Comparison of ENCODE assay signal across 17 mouse cellular contexts in genomic region chr8:88357946-88358345, GRCm38 (mm10). TPM values are rescaled to one million over a fixed set of nuclear protein-coding genes. Genes with fewer than 3 reads are reported as not detected.
DNase-seq lines count a peak whose midpoint lies in the region; ATAC-seq and TF ChIP-seq lines count a peak whose summit lies in the region.
"Had no signal": no experiment of that assay in that cellular context is flagged by ENCODE, and none has a peak within 500 bp of the region (broad histone marks: within the 10 kb centered on the region; RNA-seq: fewer than 3 reads in every experiment).

No protein-coding gene starts in this region.

- H3K36me3 ChIP-seq in embryonic facial prominence, embryonic 11.5 days (replicated peaks; ENCODE audit: control insufficient read depth, insufficient read depth, low read depth, low read length): peaks cover 5% of the 10 kb centered on the region
- H3K36me3 ChIP-seq in embryonic facial prominence, embryonic 10.5 days (replicated peaks): peaks cover 69% of the 10 kb centered on the region
- peaks cover 19% of the 10 kb centered on the region for H3K36me3 ChIP-seq in stomach, postnatal 0 days (ENCODE audit: control insufficient read depth, insufficient read depth, low read length)

- no peak overlapping the region for H3K27ac ChIP-seq in embryonic facial prominence, embryonic 11.5 days (replicated peaks; ENCODE audit: low read depth, low read length)
- H3K27ac ChIP-seq in embryonic facial prominence, embryonic 10.5 days (replicated peaks): no peak overlapping the region
- no peak overlapping the region for H3K27ac ChIP-seq in left cerebral cortex, adult 2 months
- no peak overlapping the region for H3K27ac ChIP-seq in stomach, postnatal 0 days (replicated peaks)
- H3K27ac ChIP-seq: heart, embryonic 13.5 days; hindbrain, embryonic 12.5 days; lung, embryonic 15.5 days; midbrain, embryonic 13.5 days; neural tube, embryonic 13.5 days had no signal

- no peak overlapping the region for H3K4me2 ChIP-seq in embryonic facial prominence, embryonic 11.5 days (ENCODE audit: low read depth, low read length)
- no peak overlapping the region for H3K4me2 ChIP-seq in stomach, postnatal 0 days (replicated peaks; ENCODE audit: low read depth)
- H3K4me2 ChIP-seq: heart, embryonic 13.5 days; hindbrain, embryonic 12.5 days; lung, embryonic 15.5 days; midbrain, embryonic 13.5 days; neural tube, embryonic 13.5 days had no signal

- H3K4me1 ChIP-seq in embryonic facial prominence, embryonic 11.5 days (ENCODE audit: control insufficient read depth, insufficient read depth, low read length): no peaks in the 10 kb centered on the region; the same call in 1 of the 2 replicates
- peaks cover 18% of the 10 kb centered on the region for H3K4me1 ChIP-seq in embryonic facial prominence, embryonic 10.5 days
- H3K4me1 ChIP-seq in stomach, postnatal 0 days (replicated peaks; ENCODE audit: control insufficient read depth, insufficient read depth): no peaks in the 10 kb centered on the region

- no peaks in the 10 kb centered on the region for H3K9me3 ChIP-seq in embryonic facial prominence, embryonic 11.5 days (replicated peaks; ENCODE audit: control insufficient read depth, low read length)
- peaks cover 5% of the 10 kb centered on the region; the same call in 1 of the 2 replicates for H3K9me3 ChIP-seq in embryonic facial prominence, embryonic 10.5 days
- H3K9me3 ChIP-seq in stomach, postnatal 0 days (ENCODE audit: control insufficient read depth, low read length): no peaks in the 10 kb centered on the region
- H3K9me3 ChIP-seq: heart, embryonic 13.5 days; hindbrain, embryonic 12.5 days; lung, embryonic 15.5 days; midbrain, embryonic 13.5 days; neural tube, embryonic 13.5 days had no signal

- no peak overlapping the region for H3K4me3 ChIP-seq in embryonic facial prominence, embryonic 11.5 days (ENCODE audit: low read depth, low read length)
- no peak overlapping the region for H3K4me3 ChIP-seq in embryonic facial prominence, embryonic 10.5 days
- H3K4me3 ChIP-seq in left cerebral cortex, adult 2 months: no peak overlapping the region
- H3K4me3 ChIP-seq in stomach, postnatal 0 days (ENCODE audit: low read depth, low read length): no peak overlapping the region
- H3K4me3 ChIP-seq: heart, embryonic 13.5 days; hindbrain, embryonic 12.5 days; lung, embryonic 15.5 days; midbrain, embryonic 13.5 days; neural tube, embryonic 13.5 days had no signal

- H3K27me3 ChIP-seq in embryonic facial prominence, embryonic 11.5 days (ENCODE audit: control insufficient read depth, insufficient read depth, low read length): no peaks in the 10 kb centered on the region
- no peaks in the 10 kb centered on the region for H3K27me3 ChIP-seq in embryonic facial prominence, embryonic 10.5 days (replicated peaks; ENCODE audit: low read depth, poor library complexity, severe bottlenecking)
- no peaks in the 10 kb centered on the region for H3K27me3 ChIP-seq in stomach, postnatal 0 days (ENCODE audit: control insufficient read depth, insufficient read depth, low read length)
- H3K27me3 ChIP-seq: heart, embryonic 13.5 days; hindbrain, embryonic 12.5 days; lung, embryonic 15.5 days; midbrain, embryonic 13.5 days; neural tube, embryonic 13.5 days had no signal

- no peak for TF ChIP-seq EP300 in stomach, postnatal 0 days (optimal IDR thresholded peaks at IDR 0.05)

- no peak for ATAC-seq in embryonic facial prominence, embryonic 11.5 days (replicated peaks; ENCODE audit: insufficient number of reproducible peaks, low FRiP score, low TSS enrichment, low read depth)
- no peak for ATAC-seq in stomach, postnatal 0 days (ENCODE audit: low FRiP score, low TSS enrichment)
- ATAC-seq: midbrain, embryonic 13.5 days had no signal

- TF ChIP-seq CTCF in left cerebral cortex, adult 2 months (IDR thresholded peaks at IDR 0.05): peak; percentile 66
- TF ChIP-seq CTCF in stomach, postnatal 0 days (IDR thresholded peaks at IDR 0.05; ENCODE audit: low read depth): peak; percentile 70

- WGBS in embryonic facial prominence, embryonic 11.5 days: 88% methylated on average over 5 of the region's 5 CpGs
- 90% methylated on average over 5 of the region's 5 CpGs for WGBS in embryonic facial prominence, embryonic 10.5 days
- whole genome bisulfite sequencing in stomach, postnatal 0 days: 72% methylated on average over 5 of the region's 5 CpGs

- DNase-seq in embryonic facial prominence, embryonic 11.5 days (ENCODE audit: low spot score): peak; percentile 48
- DNase-seq in embryonic facial prominence, embryonic 10.5 days (ENCODE audit: low spot score): no peak
- DNase-seq in left cerebral cortex, adult 2 months (ENCODE audit: extremely low spot score in 1 of 2, low spot score in 2 of 2): no peak
- no peak for DNase-seq in left cerebral cortex, adult 8-10 months (ENCODE audit: low spot score in 2 of 2)
- peak; percentile 43 for DNase-seq in retina, embryonic 14.5 days (ENCODE audit: low spot score)
- DNase-seq in retina, postnatal 1 day: no peak
- no peak for DNase-seq in stomach, postnatal 0 days (ENCODE audit: low spot score)
- no peak for DNase-seq in testis, postnatal 14 days (ENCODE audit: low spot score)
- DNase-seq: adrenal gland, postnatal 10 days; kidney, adult 8-10 months; right cerebral cortex, adult 18-20 months; thymus, postnatal 14 days had no signal

- no peak overlapping the region for H3K9ac ChIP-seq in embryonic facial prominence, embryonic 11.5 days (replicated peaks; ENCODE audit: low read length)
- no peak overlapping the region for H3K9ac ChIP-seq in stomach, postnatal 0 days (ENCODE audit: low read length)
- H3K9ac ChIP-seq: heart, embryonic 13.5 days; hindbrain, embryonic 12.5 days; lung, embryonic 15.5 days; midbrain, embryonic 13.5 days; neural tube, embryonic 13.5 days had no signal

- intact Hi-C loops in left cerebral cortex, adult 2 months (cut with DNase I): loop anchor here (2.0 kb wide), 1 partner anchor 85 kb away; the partner anchor contains the start of gene Adcy7

RNA-seq across cellular contexts. Expression of gene Brd7, which starts 4.0 kb away (rescaled TPM):
- polyA plus RNA-seq in embryonic facial prominence, embryonic 11.5 days (2014; fragmentation: Nextera tagmentation; extraction: Ambion mirVana): 81.2 and 90.7 TPM in 2 replicates
- polyA plus RNA-seq in embryonic facial prominence, embryonic 10.5 days (2016; fragmentation: Nextera tagmentation; extraction: Ambion mirVana): 86.5 and 88.8 TPM in 2 replicates
- total RNA-seq in left cerebral cortex, adult 2 months (2021): 10 to 100 TPM; 45.6 to 57.3 TPM
- 10 to 100 TPM; 44.9 to 48.2 (median 46.3) TPM for total RNA-seq in left cerebral cortex, adult 8-10 months (2022)
- polyA plus RNA-seq in stomach, postnatal 0 days (2015; fragmentation: Nextera tagmentation; extraction: Ambion mirVana): 39.7 and 42.5 TPM in 2 replicates

Comparison
In these comparisons a context has a peak if more than half of its experiments do, and no peak if none do; other contexts are left out.
1. DNase-seq: peak in embryonic facial prominence, embryonic 11.5 days (single experiment) and retina, embryonic 14.5 days (single experiment); none in embryonic facial prominence, embryonic 10.5 days (single experiment), left cerebral cortex, adult 2 months (0 of 2), left cerebral cortex, adult 8-10 months (0 of 2), retina, postnatal 1 day (single experiment), stomach, postnatal 0 days (single experiment) and testis, postnatal 14 days (single experiment).